Mouse (Mus musculus) erythroblast, embryonic 14.5 days (primary cell): Measurements from ENCODE around the gene Grid1.

Experiments
- GATA1 ChIP-seq: IDR thresholded peaks from 2 replicates; pipeline ENCODE4 v1.6.1; 2012; ENCODE audit warnings: low read length, inconsistent platforms, mixed read lengths
- TAL1 ChIP-seq: IDR thresholded peaks from 3 replicates; pipeline ENCODE4 v1.6.1; 2012; ENCODE audit warnings: low read length, inconsistent platforms, mixed read lengths

GRCm38 (mm10) chr14:35356480-35357085 is 536.7 kb downstream of the Grid1 start:
- TF ChIP-seq TAL1 (no peak), GATA1 (no peak)
